Mouse (Mus musculus) E14TG2a.4 (cell line): Measurements from ENCODE around the gene Tnfrsf21.

ENCODE experiments used
- CTCF ChIP-seq: conservative IDR thresholded peaks from 2 replicates; pipeline ENCODE4 v1.5.1; 2014; ENCODE audit warnings: low read length
- NANOG ChIP-seq: IDR thresholded peaks from 2 replicates; pipeline ENCODE4 v1.6.1; 2014; ENCODE audit warnings: borderline replicate concordance, low read length, mixed read lengths

DNA sequence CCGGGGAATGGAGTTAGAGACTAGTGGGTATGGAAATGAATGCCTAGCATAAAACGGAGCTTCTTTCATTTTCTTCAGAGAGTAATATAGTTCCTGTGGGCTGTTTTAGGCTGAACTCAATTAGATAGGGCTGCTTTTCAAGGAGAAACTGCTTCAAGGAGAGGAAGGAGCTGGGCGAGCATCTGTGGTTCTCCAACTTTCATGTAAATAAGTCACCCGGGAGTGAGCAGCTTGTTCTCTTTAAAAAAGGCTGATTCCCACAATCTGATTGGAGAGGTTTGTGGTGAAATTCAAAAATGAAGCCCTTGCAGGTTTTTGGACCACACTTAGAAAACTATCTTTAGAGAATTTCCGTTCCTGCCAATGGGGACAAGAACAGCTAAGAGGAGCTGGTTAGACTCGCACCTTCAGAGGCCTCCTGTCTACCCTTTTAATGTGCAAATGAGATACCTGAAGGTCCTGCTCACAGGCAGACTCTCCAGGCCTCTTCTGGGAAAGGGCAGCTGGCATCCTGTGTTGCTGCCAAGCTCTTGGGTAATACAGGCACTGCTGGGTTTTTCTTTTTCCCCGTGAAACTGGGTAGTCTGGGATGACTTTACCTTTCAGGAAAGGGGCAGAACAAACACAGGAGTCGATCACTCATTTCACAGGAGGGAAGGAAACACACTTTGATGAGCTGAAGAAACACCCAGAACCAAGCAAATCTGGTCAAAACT lies 76.1 kb downstream of the Tnfrsf21 start:
- TF ChIP-seq CTCF, result no peak
- no peak for TF ChIP-seq NANOG
